Mouse (Mus musculus) ES-E14 (cell line): ENCODE measurements around the gene Ppp2ca.

Experiments
- CHD2 ChIP-seq: IDR thresholded peaks from 2 replicates; pipeline ENCODE4 v1.6.1; 2014; ENCODE audit warnings: mild to moderate bottlenecking, low read depth, low read length, inconsistent platforms
- MAFK ChIP-seq: IDR thresholded peaks from 2 replicates; pipeline ENCODE4 v1.6.1; 2014; ENCODE audit warnings: mild to moderate bottlenecking, low read depth, low read length, inconsistent platforms; ENCODE audit not compliant: insufficient read depth

GRCm38 (mm10) chr11:52064398-52064797 lies 34.1 kb upstream of the Ppp2ca start:
- TF ChIP-seq CHD2 = no peak
- TF ChIP-seq MAFK = no peak
